Mouse (Mus musculus) stomach, postnatal 0 days (tissue): ENCODE measurements around the gene Lrrc63.

Experiments used
- CTCF ChIP-seq: IDR thresholded peaks from 2 replicates; pipeline ENCODE4 v1.5.1; 2016; ENCODE audit warnings: antibody characterized with exemption, low read depth, mild to moderate bottlenecking, moderate library complexity
- EP300 ChIP-seq: optimal IDR thresholded peaks from 2 replicates; pipeline ENCODE3; 2016; ENCODE audit warnings: antibody characterized with exemption

DNA sequence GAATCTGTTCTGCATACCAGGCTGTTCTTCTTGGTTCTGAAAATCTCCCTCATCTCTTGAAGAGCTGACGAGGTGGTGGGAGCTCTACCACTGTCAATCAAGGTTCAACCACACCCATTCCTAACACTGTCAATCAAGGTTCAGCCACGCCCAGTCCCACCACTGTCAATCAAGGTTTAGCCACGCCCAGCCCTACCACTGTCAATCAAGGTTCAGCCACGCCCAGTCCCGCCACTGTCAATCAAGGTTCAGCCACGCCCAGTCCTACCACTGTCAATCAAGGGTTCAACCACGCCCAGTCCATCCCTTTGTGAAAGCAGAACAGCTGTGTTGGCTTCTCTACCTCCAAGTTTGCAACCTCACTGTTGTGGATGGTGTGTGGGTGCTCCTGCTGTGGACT is 66.2 kb downstream of the Lrrc63 start:
- TF ChIP-seq CTCF (no peak), EP300 (no peak)
